Mouse (Mus musculus) intestine, postnatal 0 days (tissue): ENCODE results near the gene Kbtbd8. TPM values are rescaled to one million over a fixed set of nuclear protein-coding genes. Genes with fewer than 3 reads are reported as not detected.

Experiments used
- ATAC-seq: fragments of 200-750 bp; cut with Nextera tagmentation; 2 replicates; pipeline ENCODE4 v1.8.0; 2017; ENCODE audit warnings: mild to moderate bottlenecking, moderate TSS enrichment, moderate library complexity
- H3K27ac ChIP-seq: fragments of 300-500 bp; sonication (generic); 2 replicates; pipeline ENCODE4 v1.5.1; 2014; ENCODE audit warnings: mild to moderate bottlenecking, low read depth, low read length, moderate library complexity
- H3K27me3 ChIP-seq: fragments of 300-500 bp; sonication (generic); replicated peaks from 2 replicates; pipeline ENCODE4 v1.6.1; 2014; ENCODE audit warnings: low read length, mixed read lengths; ENCODE audit not compliant: control insufficient read depth, insufficient read depth
- H3K36me3 ChIP-seq: fragments of 300-500 bp; sonication (generic); 2 replicates; pipeline ENCODE4 v1.6.1; 2014; ENCODE audit warnings: mild to moderate bottlenecking, moderate library complexity; ENCODE audit not compliant: control insufficient read depth, insufficient read depth
- H3K4me1 ChIP-seq: fragments of 300-500 bp; sonication (generic); replicated peaks from 2 replicates; pipeline ENCODE4 v1.6.1; 2014; ENCODE audit warnings: antibody characterized with exemption, low read length, mixed read lengths; ENCODE audit not compliant: control insufficient read depth, insufficient read depth
- H3K4me2 ChIP-seq: fragments of 300-500 bp; sonication (generic); replicated peaks from 2 replicates; pipeline ENCODE4 v1.6.1; 2014; ENCODE audit warnings: low read depth, mild to moderate bottlenecking, moderate library complexity
- H3K4me3 ChIP-seq: fragments of 300-500 bp; sonication (generic); 2 replicates; pipeline ENCODE4 v1.5.1; 2014; ENCODE audit warnings: low read depth, low read length
- H3K9ac ChIP-seq: fragments of 300-500 bp; sonication (generic); 2 replicates; pipeline ENCODE4 v1.6.1; 2014; ENCODE audit warnings: mild to moderate bottlenecking, low read depth, low read length
- H3K9me3 ChIP-seq: fragments of 300-500 bp; sonication (generic); 2 replicates; pipeline ENCODE4 v1.6.1; 2016; ENCODE audit warnings: mixed run types; ENCODE audit not compliant: control insufficient read depth
- CTCF ChIP-seq: sonication (generic); IDR thresholded peaks from 2 replicates; pipeline ENCODE4 v1.5.1; 2016; ENCODE audit warnings: low read depth, mild to moderate bottlenecking, control low read depth, antibody characterized with exemption, moderate library complexity
- WGBS: fragments of 180-500 bp; shearing (Covaris S2); extraction: QIAGEN DNeasy Blood & Tissue Kit; methylation state at CpG from one replicate; pipeline ENCODE4 v1.1.7; 2014; 5-methylcytosine and 5-hydroxymethylcytosine counted together
- polyA plus RNA-seq: library from polyadenylated mRNA; unstranded; fragments of >200 nt; fragmentation: Nextera tagmentation; extraction: Ambion mirVana; gene quantifications from 2 replicates; pipeline ENCODE4 v1.2.1, GENCODE M21; 2015

The Kbtbd8 gene
- polyA plus RNA-seq, 1 experiment from 2014 or later, result 1.6 TPM

GRCm38 (mm10) chr6:95117614-95118541, 838 bp downstream of the Kbtbd8 start:
- Histone ChIP-seq H3K36me3 (no peaks in the 10 kb centered on the region), H3K27ac (no peak overlapping the region), H3K9me3 (no peaks in the 10 kb centered on the region), H3K9ac (peak overlapping the region; percentile 45), H3K4me3 (peak overlapping the region; percentile 90), H3K4me2 (peak overlapping the region; percentile 83), H3K4me1 (peaks cover 5% of the 10 kb centered on the region; the same call in 1 of the 2 replicates), H3K27me3 (peaks cover 1% of the 10 kb centered on the region; the same call in 1 of the 2 replicates)
- WGBS, result under 1% methylated on average over 81 of the region's 103 CpGs
- peak; percentile 100 for ATAC-seq
- TF ChIP-seq CTCF, result peak; percentile 56

- no peak overlapping the region for H3K4me2 ChIP-seq
- H3K9me3 ChIP-seq, result no peaks in the 10 kb centered on the region
- H3K4me3 ChIP-seq, result no peak overlapping the region
- no peak for ATAC-seq
- WGBS, result 86% methylated on average over 3 of the region's 3 CpGs
- no peaks in the 10 kb centered on the region for H3K36me3 ChIP-seq
- H3K27ac ChIP-seq, result no peak overlapping the region
- TF ChIP-seq CTCF, result no peak
- peaks cover 5% of the 10 kb centered on the region; the same call in 1 of the 2 replicates for H3K4me1 ChIP-seq
- H3K27me3 ChIP-seq, result no peaks in the 10 kb centered on the region; the same call in 1 of the 2 replicates
- H3K9ac ChIP-seq, result no peak overlapping the region
These were observed 2.3 kb downstream of the Kbtbd8 start for GRCm38 (mm10) chr6:95119389-95119788.

- no peaks in the 10 kb centered on the region for H3K9me3 ChIP-seq
- ATAC-seq, result no peak
- no peak overlapping the region for H3K4me3 ChIP-seq
- H3K9ac ChIP-seq, result no peak overlapping the region
- TF ChIP-seq CTCF, result no peak
- no peaks in the 10 kb centered on the region for H3K4me1 ChIP-seq
- H3K4me2 ChIP-seq, result no peak overlapping the region
- H3K36me3 ChIP-seq, result no peaks in the 10 kb centered on the region
- no peak overlapping the region for H3K27ac ChIP-seq
- H3K27me3 ChIP-seq, result no peaks in the 10 kb centered on the region
- WGBS, result 33% methylated on average over 6 of the region's 6 CpGs
These were observed 33.0 kb downstream of the Kbtbd8 start for GRCm38 (mm10) chr6:95149931-95150534.

GRCm38 (mm10) chr6:95150885-95151284, 33.8 kb downstream of the Kbtbd8 start:
- no peaks in the 10 kb centered on the region for H3K36me3 ChIP-seq
- no peaks in the 10 kb centered on the region for H3K4me1 ChIP-seq
- no peak overlapping the region for H3K27ac ChIP-seq
- H3K27me3 ChIP-seq, result no peaks in the 10 kb centered on the region
- H3K9ac ChIP-seq, result no peak overlapping the region
- no peaks in the 10 kb centered on the region for H3K9me3 ChIP-seq
- no peak for TF ChIP-seq CTCF
- no peak overlapping the region for H3K4me3 ChIP-seq
- WGBS, result 81% methylated on average over 4 of the region's 4 CpGs
- ATAC-seq, result no peak
- H3K4me2 ChIP-seq, result no peak overlapping the region

GRCm38 (mm10) chr6:95151563-95151962, 34.5 kb downstream of the Kbtbd8 start:
- Histone ChIP-seq H3K27me3 (no peaks in the 10 kb centered on the region), H3K4me2 (no peak overlapping the region), H3K4me1 (no peaks in the 10 kb centered on the region), H3K27ac (no peak overlapping the region), H3K9ac (no peak overlapping the region), H3K4me3 (no peak overlapping the region), H3K9me3 (no peaks in the 10 kb centered on the region), H3K36me3 (no peaks in the 10 kb centered on the region)
- ATAC-seq, result no peak
- TF ChIP-seq CTCF, result no peak
- 69% methylated on average over 2 of the region's 2 CpGs for WGBS

- 33% methylated on average over 4 of the region's 4 CpGs for WGBS
- TF ChIP-seq CTCF, result no peak
- no peaks in the 10 kb centered on the region for H3K27me3 ChIP-seq
- ATAC-seq, result no peak
- no peaks in the 10 kb centered on the region for H3K36me3 ChIP-seq
- H3K27ac ChIP-seq, result no peak overlapping the region
- no peaks in the 10 kb centered on the region for H3K4me1 ChIP-seq
- no peak overlapping the region for H3K4me3 ChIP-seq
- no peak overlapping the region for H3K9ac ChIP-seq
- H3K4me2 ChIP-seq, result no peak overlapping the region
- H3K9me3 ChIP-seq, result no peaks in the 10 kb centered on the region
These were observed 46.9 kb downstream of the Kbtbd8 start for GRCm38 (mm10) chr6:95163965-95164364.
